Mouse (Mus musculus): ENCODE data around the gene Zpbp. TPM values are rescaled to one million over a fixed set of nuclear protein-coding genes. Genes with fewer than 3 reads are reported as not detected.

Zpbp gene
- 0.51 and 0.57 TPM in 2 replicates for polyA plus RNA-seq (2014; fragmentation: Nextera tagmentation; extraction: Ambion mirVana)

DNA sequence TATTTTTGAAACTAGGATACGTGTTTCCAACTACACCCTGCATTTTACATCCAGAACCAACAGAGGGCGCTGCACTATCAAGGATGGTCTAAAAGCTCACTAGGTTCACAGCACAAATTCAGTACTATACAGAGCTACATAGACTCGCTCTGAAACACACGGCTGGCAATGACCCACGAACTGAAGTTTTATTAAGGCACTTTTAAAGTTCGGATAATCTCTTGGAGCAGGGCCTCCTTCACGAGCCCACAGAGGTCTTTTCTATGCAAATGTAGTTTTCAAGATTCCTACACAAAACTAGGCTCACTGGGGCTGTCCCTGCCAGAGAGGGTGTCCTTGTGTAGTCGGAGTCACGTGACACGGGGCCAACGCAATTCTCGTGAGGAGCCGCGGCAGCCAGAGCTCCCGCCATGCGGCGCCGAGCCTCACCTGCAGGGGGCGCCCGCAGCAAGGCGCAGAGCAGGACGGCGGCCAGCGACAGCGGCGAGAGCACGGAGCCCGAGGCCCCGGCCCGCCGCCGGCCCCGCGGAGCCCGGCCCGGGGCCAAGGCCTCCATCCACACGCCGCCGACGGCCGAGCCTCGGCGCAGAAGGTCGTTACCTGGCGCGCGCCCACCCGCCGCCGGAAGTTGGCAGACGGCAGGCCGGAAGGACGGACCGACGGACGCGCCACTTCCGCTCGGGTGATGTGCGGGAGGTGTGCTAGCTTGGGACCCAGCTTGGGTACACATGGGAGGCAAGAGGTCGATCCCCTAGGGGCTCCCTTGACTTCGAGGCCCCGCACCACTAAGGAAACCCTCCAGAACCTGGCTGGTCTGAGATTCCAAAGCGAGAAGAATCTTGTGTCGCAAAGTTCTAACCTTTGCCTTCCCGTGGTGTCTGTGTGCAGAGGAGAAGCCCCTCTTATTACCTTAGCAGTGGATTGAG lies at the start of gene Zpbp, which contains the start of gene Spata48:
TSS of gene Zpbp (minus strand) at position 774 of the 926 bp plus-strand sequence.
TSS of gene Spata48 (plus strand) at position 460 of the 926 bp plus-strand sequence.
- H3K9me3 ChIP-seq (ENCODE audit: control insufficient read depth, low read length), result no peaks in the 10 kb centered on the region
- H3K4me3 ChIP-seq (ENCODE audit: low read depth, low read length), result peak within 1 kb of the TSS; percentile 50
- peak within 1 kb of the TSS; percentile 53 for H3K4me2 ChIP-seq (ENCODE audit: low read depth)
- peak; percentile 94 for DNase-seq (ENCODE audit: low spot score)
- WGBS, result 3% methylated on average over 66 of the region's 66 CpGs
- peak within 1 kb of the TSS; percentile 67 for H3K9ac ChIP-seq (ENCODE audit: low read length)
- H3K27ac ChIP-seq (ENCODE audit: low read depth, low read length), result peak within 1 kb of the TSS; percentile 31; the same call in 1 of the 2 replicates
- ATAC-seq (ENCODE audit: insufficient read depth, low FRiP score, low TSS enrichment), result peak; percentile 96
- no peaks in the 10 kb centered on the region for H3K27me3 ChIP-seq (ENCODE audit: control insufficient read depth, insufficient read depth, low read length)
- no peaks in the 10 kb centered on the region for H3K4me1 ChIP-seq (ENCODE audit: control insufficient read depth, insufficient read depth, low read length)
- H3K36me3 ChIP-seq (ENCODE audit: control insufficient read depth, insufficient read depth, low read length), result no peaks in the 10 kb centered on the region

DNA sequence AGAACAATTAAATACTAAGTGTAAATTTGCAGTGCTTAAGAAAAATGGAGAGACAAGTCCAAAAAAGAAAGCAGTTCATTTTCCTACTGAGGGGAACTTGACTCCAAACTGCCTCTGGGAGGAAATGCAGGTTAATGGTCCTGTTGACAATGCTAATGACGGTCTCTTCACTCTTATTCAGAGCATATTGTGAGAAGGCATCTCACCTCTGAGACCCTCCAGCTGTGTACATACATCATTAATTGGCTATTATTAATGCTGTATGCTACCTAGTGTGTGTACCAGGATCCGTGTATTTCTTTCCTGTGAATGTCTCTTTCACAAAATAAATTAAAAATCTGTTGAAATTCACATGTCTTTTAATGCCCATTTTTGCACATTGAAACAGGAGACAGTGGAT lies 47.2 kb upstream of the Zpbp start:
- Histone ChIP-seq H3K9ac (ENCODE audit: low read length) (no peak overlapping the region), H3K27me3 (ENCODE audit: control insufficient read depth, insufficient read depth, low read length) (no peaks in the 10 kb centered on the region), H3K9me3 (ENCODE audit: control insufficient read depth, low read length) (no peaks in the 10 kb centered on the region), H3K36me3 (ENCODE audit: control insufficient read depth, insufficient read depth, low read length) (no peaks in the 10 kb centered on the region), H3K27ac (ENCODE audit: low read depth, low read length) (no peak overlapping the region), H3K4me1 (ENCODE audit: control insufficient read depth, insufficient read depth, low read length) (no peaks in the 10 kb centered on the region), H3K4me2 (ENCODE audit: low read depth) (no peak overlapping the region), H3K4me3 (ENCODE audit: low read depth, low read length) (no peak overlapping the region)
- no peak for DNase-seq (ENCODE audit: low spot score)
- WGBS, result 58% methylated on average over 2 of the region's 2 CpGs
- no peak for ATAC-seq (ENCODE audit: insufficient read depth, low FRiP score, low TSS enrichment)

DNA sequence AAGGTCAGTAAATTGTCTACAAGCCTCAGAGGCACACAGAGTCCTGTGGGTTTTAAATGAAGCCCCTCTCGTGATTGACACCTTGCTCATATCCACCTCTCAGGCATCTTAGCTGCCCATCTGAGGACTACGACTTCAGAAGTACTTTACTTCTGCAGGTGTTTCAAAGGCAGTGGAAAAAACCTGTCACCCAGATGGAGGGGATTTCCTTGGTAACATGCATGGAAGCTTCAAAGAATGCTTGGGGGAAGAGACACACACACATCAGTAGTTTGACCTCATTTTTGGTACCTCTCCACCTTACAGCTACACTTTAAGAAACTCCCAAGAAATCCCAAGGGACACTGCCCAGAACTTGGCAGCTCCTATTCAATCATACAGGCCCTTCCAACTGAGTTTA lies 44.0 kb upstream of the Zpbp start:
- H3K27ac ChIP-seq (ENCODE audit: low read depth, low read length), result no peak overlapping the region
- DNase-seq (ENCODE audit: low spot score), result no peak
- no peak overlapping the region for H3K4me3 ChIP-seq (ENCODE audit: low read depth, low read length)
- H3K9me3 ChIP-seq (ENCODE audit: control insufficient read depth, low read length), result no peaks in the 10 kb centered on the region
- no peak overlapping the region for H3K4me2 ChIP-seq (ENCODE audit: low read depth)
- WGBS, result 84% methylated on average over 2 of the region's 2 CpGs
- no peaks in the 10 kb centered on the region for H3K27me3 ChIP-seq (ENCODE audit: control insufficient read depth, insufficient read depth, low read length)
- no peak for ATAC-seq (ENCODE audit: insufficient read depth, low FRiP score, low TSS enrichment)
- H3K4me1 ChIP-seq (ENCODE audit: control insufficient read depth, insufficient read depth, low read length), result no peaks in the 10 kb centered on the region
- no peaks in the 10 kb centered on the region for H3K36me3 ChIP-seq (ENCODE audit: control insufficient read depth, insufficient read depth, low read length)
- H3K9ac ChIP-seq (ENCODE audit: low read length), result no peak overlapping the region

DNA sequence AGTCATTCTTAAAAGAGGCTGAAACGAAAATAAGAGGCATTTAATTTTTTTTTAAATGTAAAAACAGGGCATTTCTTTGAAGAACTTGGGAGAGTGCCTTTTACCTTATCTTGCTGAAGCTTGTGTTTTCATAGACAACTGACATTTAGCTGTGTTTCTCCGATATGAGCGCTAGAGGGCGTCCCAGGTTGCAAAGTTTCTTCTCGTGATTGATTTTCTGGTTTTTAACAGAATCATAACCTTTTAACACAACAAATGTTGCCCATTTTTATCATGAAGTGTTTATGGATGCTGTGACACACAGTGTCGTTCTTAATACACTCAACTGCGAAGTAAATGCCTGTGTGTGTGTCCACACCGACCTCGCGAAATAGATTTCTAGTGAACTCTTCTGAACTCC lies 37.7 kb upstream of the Zpbp start:
- Histone ChIP-seq H3K27me3 (ENCODE audit: control insufficient read depth, insufficient read depth, low read length) (no peaks in the 10 kb centered on the region), H3K9ac (ENCODE audit: low read length) (no peak overlapping the region), H3K36me3 (ENCODE audit: control insufficient read depth, insufficient read depth, low read length) (no peaks in the 10 kb centered on the region), H3K4me2 (ENCODE audit: low read depth) (no peak overlapping the region), H3K27ac (ENCODE audit: low read depth, low read length) (no peak overlapping the region), H3K4me1 (ENCODE audit: control insufficient read depth, insufficient read depth, low read length) (no peaks in the 10 kb centered on the region), H3K9me3 (ENCODE audit: control insufficient read depth, low read length) (no peaks in the 10 kb centered on the region), H3K4me3 (ENCODE audit: low read depth, low read length) (no peak overlapping the region)
- DNase-seq (ENCODE audit: low spot score), result peak; percentile 26
- WGBS, result 22% methylated on average over 10 of the region's 10 CpGs
- no peak for ATAC-seq (ENCODE audit: insufficient read depth, low FRiP score, low TSS enrichment)

DNA sequence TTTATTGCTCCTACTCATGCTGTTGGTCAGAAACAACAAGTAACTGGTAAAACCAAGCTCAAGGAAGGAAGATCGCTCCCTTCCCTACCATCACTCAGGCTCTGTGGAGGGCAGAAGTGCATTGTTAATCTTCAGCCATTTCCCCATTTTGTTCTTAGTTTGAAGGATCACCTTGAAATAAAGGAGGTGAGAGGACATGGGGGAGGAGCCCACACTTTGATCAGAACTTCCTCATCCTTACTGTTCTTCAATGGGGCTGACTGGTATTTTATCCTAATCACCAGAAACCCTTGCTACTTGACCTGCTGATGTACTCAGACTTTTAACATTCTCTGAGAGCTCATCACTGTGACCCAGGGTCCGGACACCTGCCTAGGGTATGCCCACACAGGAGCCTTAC lies 33.5 kb upstream of the Zpbp start:
- WGBS, result 93% methylated on average over 2 of the region's 2 CpGs
- H3K4me1 ChIP-seq (ENCODE audit: control insufficient read depth, insufficient read depth, low read length), result no peaks in the 10 kb centered on the region
- no peaks in the 10 kb centered on the region for H3K27me3 ChIP-seq (ENCODE audit: control insufficient read depth, insufficient read depth, low read length)
- no peaks in the 10 kb centered on the region for H3K36me3 ChIP-seq (ENCODE audit: control insufficient read depth, insufficient read depth, low read length)
- H3K9me3 ChIP-seq (ENCODE audit: control insufficient read depth, low read length), result no peaks in the 10 kb centered on the region
- no peak overlapping the region for H3K4me3 ChIP-seq (ENCODE audit: low read depth, low read length)
- DNase-seq (ENCODE audit: low spot score) (no peak), ATAC-seq (ENCODE audit: insufficient read depth, low FRiP score, low TSS enrichment) (no peak)
- no peak overlapping the region for H3K9ac ChIP-seq (ENCODE audit: low read length)
- H3K27ac ChIP-seq (ENCODE audit: low read depth, low read length), result no peak overlapping the region
- H3K4me2 ChIP-seq (ENCODE audit: low read depth), result no peak overlapping the region

DNA sequence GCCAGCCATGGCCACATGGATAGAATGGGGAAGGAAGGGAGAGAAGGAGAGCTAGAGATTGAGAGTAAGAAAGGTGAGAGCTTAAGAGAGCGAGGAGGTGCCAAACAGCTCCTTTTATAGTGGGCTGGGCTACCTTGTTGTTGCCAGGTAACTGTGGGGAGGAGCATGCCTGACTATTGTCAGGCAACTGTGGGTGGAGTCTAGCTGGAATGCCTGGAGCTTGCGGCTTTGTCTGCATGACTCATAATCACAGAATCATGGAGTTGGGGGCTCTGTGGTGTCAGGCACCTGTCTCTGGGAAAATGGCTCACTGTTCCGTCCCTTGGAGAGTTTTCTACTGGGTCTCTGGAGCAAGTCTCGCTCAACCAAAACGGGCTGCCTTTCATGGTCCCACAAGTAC lies 29.8 kb upstream of the Zpbp start:
- Histone ChIP-seq H3K36me3 (ENCODE audit: control insufficient read depth, insufficient read depth, low read length) (no peaks in the 10 kb centered on the region), H3K4me2 (ENCODE audit: low read depth) (no peak overlapping the region), H3K4me3 (ENCODE audit: low read depth, low read length) (no peak overlapping the region), H3K9ac (ENCODE audit: low read length) (no peak overlapping the region), H3K27ac (ENCODE audit: low read depth, low read length) (no peak overlapping the region), H3K27me3 (ENCODE audit: control insufficient read depth, insufficient read depth, low read length) (no peaks in the 10 kb centered on the region), H3K9me3 (ENCODE audit: control insufficient read depth, low read length) (no peaks in the 10 kb centered on the region), H3K4me1 (ENCODE audit: control insufficient read depth, insufficient read depth, low read length) (no peaks in the 10 kb centered on the region)
- DNase-seq (ENCODE audit: low spot score) (no peak), ATAC-seq (ENCODE audit: insufficient read depth, low FRiP score, low TSS enrichment) (no peak)
- 69% methylated on average over 5 of the region's 5 CpGs for WGBS

DNA sequence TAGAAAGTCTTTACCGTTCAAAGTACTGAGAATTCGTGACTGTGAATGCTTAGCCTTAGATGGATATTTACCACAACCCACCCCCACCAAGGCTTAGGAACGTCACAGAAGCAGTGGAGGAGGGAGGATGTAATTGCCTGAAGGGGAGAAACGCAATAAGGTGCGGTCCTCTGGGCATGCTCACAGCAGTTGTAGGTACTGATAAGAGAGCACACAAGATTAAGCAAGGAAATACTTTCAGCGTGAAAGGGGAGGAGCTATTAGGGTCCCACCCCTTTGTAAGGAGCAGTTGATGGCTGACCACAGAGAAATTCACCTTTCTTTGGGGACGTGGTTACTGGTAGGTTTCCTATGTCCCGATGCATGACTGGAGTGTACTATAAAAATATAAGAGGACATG lies 22.2 kb upstream of the Zpbp start:
- H3K4me3 ChIP-seq (ENCODE audit: low read depth, low read length), result no peak overlapping the region
- H3K36me3 ChIP-seq (ENCODE audit: control insufficient read depth, insufficient read depth, low read length), result no peaks in the 10 kb centered on the region
- H3K27ac ChIP-seq (ENCODE audit: low read depth, low read length), result no peak overlapping the region
- H3K9me3 ChIP-seq (ENCODE audit: control insufficient read depth, low read length), result no peaks in the 10 kb centered on the region
- H3K4me1 ChIP-seq (ENCODE audit: control insufficient read depth, insufficient read depth, low read length), result no peaks in the 10 kb centered on the region
- no peak overlapping the region for H3K9ac ChIP-seq (ENCODE audit: low read length)
- H3K27me3 ChIP-seq (ENCODE audit: control insufficient read depth, insufficient read depth, low read length), result no peaks in the 10 kb centered on the region
- H3K4me2 ChIP-seq (ENCODE audit: low read depth), result no peak overlapping the region
- DNase-seq (ENCODE audit: low spot score), result no peak
- no peak for ATAC-seq (ENCODE audit: insufficient read depth, low FRiP score, low TSS enrichment)
- WGBS, result 53% methylated on average over 8 of the region's 8 CpGs

DNA sequence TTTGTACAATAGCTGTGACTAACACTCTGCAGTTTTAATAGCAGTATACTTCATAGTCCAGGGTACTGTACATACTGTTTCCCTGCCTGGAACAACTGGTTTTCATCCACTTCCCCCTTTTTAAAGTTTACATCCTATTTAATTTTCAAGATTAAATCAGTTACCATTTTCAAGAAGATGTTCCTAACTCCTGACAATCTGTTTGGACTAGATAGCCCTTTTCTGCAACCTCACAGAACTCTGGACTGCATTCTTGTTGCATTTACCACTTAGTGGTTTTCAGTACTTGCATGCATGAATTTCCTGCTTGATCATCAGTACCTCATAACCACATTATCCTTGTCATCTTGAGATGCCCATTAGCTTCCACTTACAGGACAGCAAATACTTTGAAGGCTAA lies 6.7 kb upstream of the Zpbp start:
- no peak overlapping the region for H3K4me3 ChIP-seq (ENCODE audit: low read depth, low read length)
- no peaks in the 10 kb centered on the region for H3K36me3 ChIP-seq (ENCODE audit: control insufficient read depth, insufficient read depth, low read length)
- H3K4me1 ChIP-seq (ENCODE audit: control insufficient read depth, insufficient read depth, low read length), result no peaks in the 10 kb centered on the region
- H3K9ac ChIP-seq (ENCODE audit: low read length), result no peak overlapping the region
- H3K27ac ChIP-seq (ENCODE audit: low read depth, low read length), result no peak overlapping the region
- no peaks in the 10 kb centered on the region for H3K9me3 ChIP-seq (ENCODE audit: control insufficient read depth, low read length)
- no peak for ATAC-seq (ENCODE audit: insufficient read depth, low FRiP score, low TSS enrichment)
- no peak overlapping the region for H3K4me2 ChIP-seq (ENCODE audit: low read depth)
- no peaks in the 10 kb centered on the region for H3K27me3 ChIP-seq (ENCODE audit: control insufficient read depth, insufficient read depth, low read length)
- no peak for DNase-seq (ENCODE audit: low spot score)

DNA sequence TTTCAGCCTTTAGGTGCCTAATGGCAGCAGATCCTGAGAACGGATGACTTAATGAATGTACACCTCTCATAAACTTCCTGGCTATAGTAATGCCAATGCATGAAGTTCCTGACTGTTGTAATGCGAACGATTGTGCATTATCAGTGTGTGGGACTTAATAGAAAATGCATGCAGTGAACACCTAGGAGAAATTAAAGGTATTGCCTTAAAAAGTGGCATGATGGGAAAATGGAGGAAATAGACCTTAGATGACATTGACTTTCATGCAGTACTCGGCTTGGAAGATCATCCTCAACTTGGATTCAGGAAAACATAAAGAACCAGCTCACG lies 318 bp upstream of the Zpbp start:
- Histone ChIP-seq H3K4me3 (ENCODE audit: low read depth, low read length) (peak overlapping the region; percentile 50), H3K4me1 (ENCODE audit: control insufficient read depth, insufficient read depth, low read length) (no peaks in the 10 kb centered on the region), H3K9me3 (ENCODE audit: control insufficient read depth, low read length) (no peaks in the 10 kb centered on the region), H3K9ac (ENCODE audit: low read length) (peak overlapping the region; percentile 67; the same call in 1 of the 2 replicates), H3K36me3 (ENCODE audit: control insufficient read depth, insufficient read depth, low read length) (no peaks in the 10 kb centered on the region), H3K27ac (ENCODE audit: low read depth, low read length) (no peak overlapping the region), H3K4me2 (ENCODE audit: low read depth) (peak overlapping the region; percentile 53), H3K27me3 (ENCODE audit: control insufficient read depth, insufficient read depth, low read length) (no peaks in the 10 kb centered on the region)
- DNase-seq (ENCODE audit: low spot score), result no peak
- peak; percentile 5; the same call in 1 of the 2 replicates for ATAC-seq (ENCODE audit: insufficient read depth, low FRiP score, low TSS enrichment)
- WGBS, result 91% methylated on average over 5 of the region's 5 CpGs
